ENCODE assay signal across 16 mouse cellular contexts in the genomic region with DNA sequence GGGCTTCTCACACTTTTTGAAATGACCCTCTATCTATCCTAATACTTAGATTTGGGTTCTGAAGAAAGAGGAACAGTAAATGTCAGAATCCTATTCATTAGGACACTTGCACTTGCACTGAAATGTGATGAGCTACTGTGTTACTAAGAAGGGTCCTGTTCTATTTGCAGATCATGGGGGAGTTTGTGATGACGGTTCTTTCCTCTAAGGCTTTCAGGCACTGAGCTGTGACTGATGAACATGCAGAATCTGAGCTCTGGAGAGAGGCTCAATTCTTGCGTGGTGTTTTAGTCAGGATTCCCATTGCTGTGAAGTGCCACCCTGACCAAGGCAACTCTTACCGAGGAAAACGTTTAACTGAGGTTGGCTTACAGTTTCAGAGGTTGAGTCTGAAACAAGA.
"Had no signal": no experiment of that assay in that cellular context is flagged by ENCODE, and none has a peak within 500 bp of the region (broad histone marks: within the 10 kb centered on the region; RNA-seq: fewer than 3 reads in every experiment).

No protein-coding gene starts in this region.

- H3K27me3 ChIP-seq: midbrain, embryonic 13.5 days; midbrain, embryonic 15.5 days; neural tube, embryonic 12.5 days; stomach, embryonic 15.5 days had no signal

- H3K9ac ChIP-seq: lung, embryonic 14.5 days; midbrain, embryonic 13.5 days; midbrain, embryonic 15.5 days; neural tube, embryonic 12.5 days; stomach, embryonic 15.5 days had no signal

- H3K36me3 ChIP-seq: midbrain, embryonic 13.5 days; midbrain, embryonic 15.5 days; neural tube, embryonic 12.5 days; stomach, embryonic 15.5 days had no signal

- H3K4me1 ChIP-seq: midbrain, embryonic 13.5 days; midbrain, embryonic 15.5 days; neural tube, embryonic 12.5 days; stomach, embryonic 15.5 days had no signal

- H3K27ac ChIP-seq: macrophage; midbrain, embryonic 13.5 days; midbrain, embryonic 15.5 days; neural tube, embryonic 12.5 days; stomach, embryonic 15.5 days; stomach, postnatal 0 days had no signal

- ATAC-seq: midbrain, embryonic 13.5 days; midbrain, embryonic 15.5 days had no signal

- H3K9me3 ChIP-seq: megakaryocyte, embryonic 14.5 days; midbrain, embryonic 13.5 days; midbrain, embryonic 15.5 days; neural tube, embryonic 12.5 days; stomach, embryonic 15.5 days had no signal

- DNase-seq: lung, adult 18-20 months; lung, embryonic 14.5 days; lung, postnatal 14 days; lung, postnatal 36 days; right cerebral cortex, postnatal 25 days; thymus, adult 18-20 months; thymus, postnatal 14 days; thymus, postnatal 36 days had no signal

- H3K4me3 ChIP-seq: megakaryocyte, embryonic 14.5 days; midbrain, embryonic 13.5 days; midbrain, embryonic 15.5 days; neural tube, embryonic 12.5 days; stomach, embryonic 15.5 days had no signal

- H3K4me2 ChIP-seq: lung, embryonic 14.5 days; midbrain, embryonic 11.5 days; midbrain, embryonic 13.5 days; midbrain, embryonic 15.5 days; neural tube, embryonic 12.5 days; stomach, embryonic 15.5 days had no signal
